Mouse (Mus musculus) testis, adult 2 months (tissue): Measurements from ENCODE around the gene Carnmt1.

ENCODE experiments used
- CTCF ChIP-seq: fragments of 200-500 bp; IDR thresholded peaks from 2 replicates; pipeline ENCODE4 v1.5.1; 2012; ENCODE audit warnings: low read depth, mild to moderate bottlenecking, inconsistent platforms, low read length, moderate library complexity; ENCODE audit not compliant: control insufficient read depth, insufficient read depth, insufficient replicate concordance
- POLR2A ChIP-seq: fragments of 200-500 bp; IDR thresholded peaks from 2 replicates; pipeline ENCODE4 v1.6.1; 2012; ENCODE audit warnings: low read depth, mild to moderate bottlenecking, inconsistent platforms, low read length, moderate library complexity; ENCODE audit not compliant: control insufficient read depth

GRCm38 (mm10) chr19:18716374-18716773, 45.8 kb downstream of the Carnmt1 start:
- TF ChIP-seq CTCF (no peak), POLR2A (no peak)
